Mouse (Mus musculus) lung, adult 2 months (tissue): ENCODE data around the gene Mark1.

Experiments used
- CTCF ChIP-seq: fragments of 200-500 bp; IDR thresholded peaks from 2 replicates; pipeline ENCODE4 v1.5.1; 2011; ENCODE audit warnings: mild to moderate bottlenecking, low read length, control low read depth; ENCODE audit not compliant: insufficient read depth
- POLR2A ChIP-seq: fragments of 200-500 bp; IDR thresholded peaks from 2 replicates; pipeline ENCODE4 v1.6.1; 2011; ENCODE audit warnings: low read depth, mild to moderate bottlenecking, control low read depth, low read length, borderline replicate concordance; ENCODE audit errors: extremely low read depth

DNA sequence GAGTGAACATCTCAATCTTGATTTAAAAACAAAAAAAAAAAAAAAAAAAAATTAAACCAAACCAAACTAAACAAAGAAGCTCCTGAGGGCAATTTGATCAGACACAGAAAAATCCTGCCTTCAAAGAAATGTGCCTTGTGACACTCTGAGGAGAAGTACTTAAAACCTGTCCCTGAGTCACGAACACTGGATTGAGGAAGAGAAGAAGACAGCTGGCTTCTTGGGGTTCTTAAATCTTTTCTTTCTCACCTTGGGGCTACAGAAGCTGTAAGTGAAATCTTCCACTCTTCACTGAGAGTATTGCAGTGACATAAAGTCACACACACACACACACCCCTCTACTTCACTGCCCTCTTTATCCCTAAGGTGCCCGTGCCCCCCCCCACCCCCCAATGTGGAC lies 739 bp downstream of the Mark1 start:
- TF ChIP-seq CTCF, result no peak
- no peak for TF ChIP-seq POLR2A
